Mouse (Mus musculus): ENCODE measurements at regions not wholly inside any gene's neighbourhood (a gene's known extent, or its start where the extent isn't known, plus 50 kb on each side); places are given as distances from the start of the nearest gene placed in this dataset.

DNA sequence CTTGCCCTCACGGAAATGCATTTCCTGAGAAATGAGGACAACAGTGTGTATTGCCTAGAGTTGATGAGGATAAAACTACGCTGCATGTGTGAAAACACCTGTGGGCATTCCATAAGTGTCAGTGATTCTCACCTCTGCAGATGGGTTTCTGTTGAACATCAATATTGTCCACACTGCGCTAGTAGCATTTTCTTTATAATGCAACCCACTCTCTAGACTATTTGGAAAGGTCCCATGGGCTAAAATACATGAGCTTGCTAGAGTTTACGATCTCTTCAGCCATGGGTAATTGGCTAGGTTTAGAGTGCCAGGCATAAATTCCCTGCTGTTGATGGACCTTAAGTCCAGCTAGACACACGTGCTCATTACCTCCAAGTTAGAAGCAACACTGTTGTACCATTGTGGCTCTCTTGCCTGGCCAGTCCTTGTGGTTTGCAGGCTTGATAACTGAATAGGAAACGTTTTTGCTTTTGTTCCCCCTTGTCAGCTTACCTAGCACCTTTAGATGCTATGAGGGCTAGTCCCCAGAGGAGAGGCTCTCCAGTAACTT is 252.5 kb upstream of the Mad2l1 start:
- TF ChIP-seq POLR2A (IDR thresholded peaks at IDR 0.05; ENCODE audit: extremely low read depth, insufficient read depth, low read length) (no peak), CTCF (IDR thresholded peaks at IDR 0.05; ENCODE audit: extremely low read depth, insufficient read depth, low read length) (no peak)

Data from cortical plate, adult 2 months (tissue).